Mouse (Mus musculus) WW6 (cell line): ENCODE data around the gene Stxbp5.
A peak's percentile ranks its signal among the peaks of the same experiment; 100 is the strongest.

Experiments
- DNase-seq: peaks from one replicate; pipeline ENCODE4 v3.0.0-alpha.2; 2013; ENCODE audit warnings: low read depth, low spot score

The Stxbp5 gene

GRCm38 (mm10) chr10:9859476-9859875 is 41.4 kb downstream of the Stxbp5 start:
- DNase-seq, result no peak

GRCm38 (mm10) chr10:9857850-9858249 is 43.0 kb downstream of the Stxbp5 start:
- DNase-seq, result no peak

DNA sequence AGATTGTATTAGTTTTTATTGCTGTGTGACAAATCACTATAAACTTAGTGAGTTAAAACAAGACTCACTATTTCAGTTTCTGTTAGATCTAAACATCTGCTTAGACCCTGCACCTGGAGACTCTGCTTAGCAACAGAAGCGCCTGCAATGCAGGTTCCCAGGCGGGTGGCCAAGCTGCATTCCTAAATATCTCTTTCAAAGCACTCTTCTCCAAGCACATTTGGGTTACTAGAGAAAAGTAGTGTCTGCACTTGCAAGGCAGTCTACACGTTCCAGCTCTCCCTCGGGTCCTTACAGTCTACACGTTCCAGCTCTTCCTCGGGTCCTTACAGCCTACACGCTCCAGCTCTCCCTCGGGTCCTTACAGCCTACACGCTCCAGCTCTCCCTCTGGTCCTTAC is 44.1 kb downstream of the Stxbp5 start:
- DNase-seq, result no peak

- DNase-seq, result no peak
Observed at GRCm38 (mm10) chr10:9846408-9846807, 54.5 kb downstream of the Stxbp5 start.

- no peak for DNase-seq
Observed at GRCm38 (mm10) chr10:9839408-9839807, 61.5 kb downstream of the Stxbp5 start.

GRCm38 (mm10) chr10:9834986-9835385 is 65.9 kb downstream of the Stxbp5 start:
- DNase-seq, result no peak

DNA sequence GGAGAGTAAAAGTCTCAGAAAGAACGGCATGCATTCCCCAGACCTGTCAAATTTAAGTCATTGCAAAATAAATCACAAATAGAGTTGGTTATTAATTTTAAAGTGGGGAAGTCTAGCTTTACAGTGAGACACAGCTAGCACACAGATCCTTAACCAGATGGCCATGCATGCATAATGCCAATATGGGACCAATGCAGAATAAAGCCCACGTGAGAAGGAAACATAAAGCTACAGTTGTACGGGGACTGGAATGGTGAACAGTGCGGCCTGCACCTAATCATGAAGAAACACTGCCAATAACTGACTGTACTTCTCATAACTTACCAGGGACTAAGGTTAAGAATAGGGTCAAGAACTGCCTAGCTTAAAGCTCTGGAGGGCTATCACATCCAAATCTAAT is 67.9 kb downstream of the Stxbp5 start:
- no peak for DNase-seq

- no peak for DNase-seq
Observed at GRCm38 (mm10) chr10:9829744-9830143, 71.1 kb downstream of the Stxbp5 start.

DNA sequence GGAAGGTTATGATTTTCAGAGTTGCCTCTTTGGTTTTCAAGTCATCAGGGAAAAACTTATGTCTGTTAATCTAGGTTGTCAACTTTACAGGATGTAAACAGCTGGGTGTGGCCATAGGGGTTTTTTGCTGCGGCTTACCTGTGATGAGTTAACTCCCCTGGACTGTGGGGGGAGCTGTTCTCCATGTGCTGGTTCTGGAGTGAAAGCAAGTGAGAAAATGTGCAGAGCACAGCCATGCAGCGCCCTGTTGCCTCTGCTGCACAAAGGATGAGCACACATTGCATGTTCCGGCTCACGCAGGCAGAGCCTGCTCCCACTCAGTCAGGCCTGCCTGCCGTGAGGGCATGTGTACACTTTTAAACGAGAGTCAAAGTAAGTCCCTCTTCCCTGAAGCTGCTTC is 79.6 kb downstream of the Stxbp5 start:
- no peak for DNase-seq

- no peak for DNase-seq
Observed at GRCm38 (mm10) chr10:9818574-9818973, 82.3 kb downstream of the Stxbp5 start.

GRCm38 (mm10) chr10:9813926-9814325 is 87.0 kb downstream of the Stxbp5 start:
- no peak for DNase-seq

- no peak for DNase-seq
Observed at GRCm38 (mm10) chr10:9807596-9807995, 93.3 kb downstream of the Stxbp5 start.

DNA sequence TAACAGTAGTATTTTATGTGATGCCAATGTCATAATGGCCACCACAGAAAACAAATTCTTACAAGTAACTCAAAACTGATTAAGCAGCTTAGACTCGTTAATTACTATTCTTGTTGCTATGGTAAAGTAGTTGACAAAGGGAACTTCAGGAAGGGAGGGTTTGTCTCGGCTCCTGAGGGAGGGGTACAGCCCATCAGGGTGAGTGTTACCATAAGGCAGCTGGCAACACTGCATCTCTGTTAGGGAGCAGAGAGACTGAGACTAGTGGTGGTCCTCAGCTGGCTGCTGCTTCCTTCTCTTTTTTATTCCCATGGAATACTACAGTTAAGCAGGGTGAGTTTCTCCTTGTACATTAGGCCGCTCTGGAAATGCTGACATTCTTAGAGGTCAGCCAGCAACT is 95.5 kb downstream of the Stxbp5 start:
- no peak for DNase-seq

DNA sequence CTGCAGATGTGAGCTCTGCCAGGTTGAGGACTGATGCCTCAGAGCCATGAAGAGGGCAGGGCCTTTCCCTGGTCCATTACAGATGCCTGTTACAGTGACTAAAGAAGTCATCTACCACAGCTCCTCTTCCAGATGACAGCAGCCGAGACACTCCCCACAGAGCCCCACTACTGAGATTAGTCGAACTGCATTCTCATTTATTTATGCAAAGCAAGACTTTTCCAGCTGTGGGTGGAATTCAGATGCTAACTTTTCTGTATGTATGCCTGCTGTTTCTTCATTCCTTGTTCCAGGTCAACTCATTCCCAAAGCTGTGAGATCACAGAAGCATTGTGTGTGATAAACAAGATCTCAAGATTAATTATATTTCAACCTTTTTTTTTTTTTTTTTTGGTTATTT is 97.8 kb downstream of the Stxbp5 start:
- no peak for DNase-seq

DNA sequence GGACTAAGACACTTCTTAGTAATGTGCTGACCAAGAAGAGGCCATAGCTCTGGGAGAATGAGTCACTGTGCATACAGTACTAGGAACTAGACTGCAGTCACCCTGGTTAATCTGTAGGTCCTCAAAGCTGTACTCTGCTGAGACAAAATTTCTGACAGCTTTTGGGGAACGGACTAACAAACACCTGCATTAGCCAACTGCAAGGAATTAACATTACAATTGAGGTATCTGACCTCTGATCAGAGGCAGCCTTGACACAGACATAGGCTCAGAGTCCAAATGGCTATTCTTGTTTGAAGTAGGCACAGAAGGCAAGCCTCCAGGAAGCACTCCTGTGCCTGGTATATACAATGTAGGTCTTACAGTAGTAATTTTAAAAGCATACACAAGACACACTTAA is 99.3 kb downstream of the Stxbp5 start:
- DNase-seq, result no peak

GRCm38 (mm10) chr10:9799085-9799484 is 101.8 kb downstream of the Stxbp5 start:
- no peak for DNase-seq

- no peak for DNase-seq
Observed at GRCm38 (mm10) chr10:9796429-9796828, 104.5 kb downstream of the Stxbp5 start.

DNA sequence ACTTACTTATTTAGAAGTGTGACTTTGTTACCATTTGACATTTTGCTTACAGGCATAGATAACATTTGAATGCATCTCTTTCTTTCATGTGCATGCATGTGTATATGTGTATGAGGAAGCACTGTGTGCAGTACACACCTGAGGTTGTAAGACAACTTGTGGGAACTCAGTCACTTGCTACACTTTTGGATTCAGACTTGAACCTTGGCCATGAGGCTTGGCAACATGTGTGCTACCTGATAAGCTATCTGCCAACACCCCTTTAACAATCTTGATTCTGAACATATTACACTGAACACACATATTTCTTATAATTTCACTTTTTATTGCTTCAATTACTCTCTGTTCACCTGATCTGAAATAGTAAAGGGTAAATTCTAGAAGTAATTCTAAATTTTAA is 106.5 kb downstream of the Stxbp5 start:
- DNase-seq, result no peak

- DNase-seq, result no peak
Observed at GRCm38 (mm10) chr10:9790947-9791346, 109.9 kb downstream of the Stxbp5 start.

DNA sequence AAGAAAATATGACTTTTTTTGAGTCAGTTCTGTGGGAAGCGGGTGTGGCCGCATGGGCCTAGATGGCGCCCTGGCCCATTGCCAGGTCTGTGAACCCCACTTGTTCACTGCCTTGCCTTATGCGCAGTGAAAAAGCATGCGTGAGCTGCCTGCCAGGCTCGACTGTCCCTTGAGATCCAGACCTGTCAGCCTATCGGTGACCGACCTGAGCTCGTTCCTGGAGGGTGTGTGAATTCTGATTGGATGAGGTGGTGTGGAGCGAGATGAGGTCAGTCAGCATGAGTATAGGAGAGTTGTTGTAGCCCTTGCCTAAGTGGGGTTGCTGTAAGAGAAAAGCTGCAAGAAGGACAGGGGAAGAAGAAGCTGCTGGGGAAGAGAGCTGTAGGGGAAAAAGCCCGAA is 114.4 kb downstream of the Stxbp5 start:
- peak; percentile 22 for DNase-seq

- no peak for DNase-seq
Observed at GRCm38 (mm10) chr10:9785651-9786050, 115.2 kb downstream of the Stxbp5 start.

DNA sequence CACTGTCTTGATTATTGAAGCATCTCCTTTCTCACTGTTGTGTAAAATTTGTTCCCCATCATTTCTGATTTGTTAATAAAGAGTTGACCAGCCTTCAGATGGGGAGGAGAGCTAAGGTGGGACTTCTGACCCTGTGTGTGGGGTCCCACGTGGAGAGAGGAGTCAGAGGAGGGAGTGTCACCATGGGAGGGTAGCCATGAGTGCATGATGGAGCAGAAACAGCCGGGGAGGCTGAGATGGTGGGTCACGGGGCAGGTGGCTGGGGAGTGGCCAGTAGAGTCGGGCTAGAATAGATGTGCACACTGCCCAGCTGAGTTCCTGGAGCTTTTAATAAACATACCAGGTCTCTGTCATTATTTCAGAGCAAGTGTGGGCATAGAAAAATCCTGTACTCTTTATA is 121.0 kb downstream of the Stxbp5 start:
- no peak for DNase-seq

GRCm38 (mm10) chr10:9770261-9770660 is 130.6 kb downstream of the Stxbp5 start:
- DNase-seq, result no peak

- DNase-seq, result no peak
Observed at GRCm38 (mm10) chr10:9763831-9764230, 137.0 kb downstream of the Stxbp5 start.

DNA sequence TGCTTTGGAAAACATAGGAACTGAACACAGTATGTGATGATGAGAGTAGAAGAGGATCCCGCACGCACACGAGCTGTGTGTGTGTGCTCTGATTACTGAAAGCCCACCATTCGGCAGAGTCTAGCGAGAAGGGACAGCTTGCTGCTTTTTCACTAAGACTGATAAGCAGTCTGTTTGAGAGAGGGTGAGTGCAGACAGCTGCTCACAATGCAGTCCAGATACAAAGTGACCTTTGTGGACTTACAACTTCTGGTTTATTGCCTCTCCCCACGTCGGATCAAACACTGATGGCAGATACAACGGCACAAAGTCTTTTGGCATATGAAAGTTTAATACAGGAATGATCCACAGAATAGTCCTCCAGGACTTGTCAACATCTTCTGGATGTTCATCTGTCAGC is 140.6 kb downstream of the Stxbp5 start:
- no peak for DNase-seq
